Mouse (Mus musculus) heart, adult 11 months (tissue): ENCODE data around the gene D630023F18Rik.

Source experiments
- DNase-seq: peaks from one replicate; pipeline ENCODE4 v3.0.0; 2022

Gene D630023F18Rik

GRCm38 (mm10) chr1:65122574-65123372 lies at the start of gene D630023F18Rik:
TSS of gene D630023F18Rik (minus strand) at chr1:65123214.
- DNase-seq, result peak; percentile 60

- DNase-seq, result peak; percentile 71
Measured at GRCm38 (mm10) chr1:65171579-65171978, 48.6 kb upstream of the D630023F18Rik start.

- peak; percentile 62 for DNase-seq
Measured at GRCm38 (mm10) chr1:65169947-65170346, 46.9 kb upstream of the D630023F18Rik start.

- DNase-seq, result peak; percentile 82
Measured at GRCm38 (mm10) chr1:65169536-65169935, 46.5 kb upstream of the D630023F18Rik start.

GRCm38 (mm10) chr1:65167496-65167895 lies 44.5 kb upstream of the D630023F18Rik start:
- peak; percentile 70 for DNase-seq

GRCm38 (mm10) chr1:65162210-65162609 lies 39.2 kb upstream of the D630023F18Rik start:
- peak; percentile 79 for DNase-seq

GRCm38 (mm10) chr1:65156111-65156510 lies 33.1 kb upstream of the D630023F18Rik start:
- peak; percentile 77 for DNase-seq

GRCm38 (mm10) chr1:65154814-65155213 lies 31.8 kb upstream of the D630023F18Rik start:
- DNase-seq, result peak; percentile 68

GRCm38 (mm10) chr1:65147971-65148370 lies 25.0 kb upstream of the D630023F18Rik start:
- peak; percentile 19 for DNase-seq

GRCm38 (mm10) chr1:65147326-65147725 lies 24.3 kb upstream of the D630023F18Rik start:
- DNase-seq, result peak; percentile 74

GRCm38 (mm10) chr1:65146601-65147000 lies 23.6 kb upstream of the D630023F18Rik start:
- peak; percentile 27 for DNase-seq

- DNase-seq, result no peak
Measured at GRCm38 (mm10) chr1:65144783-65145182, 21.8 kb upstream of the D630023F18Rik start.

- no peak for DNase-seq
Measured at GRCm38 (mm10) chr1:65137560-65137959, 14.5 kb upstream of the D630023F18Rik start.

- DNase-seq, result no peak
Measured at GRCm38 (mm10) chr1:65132833-65133232, 9.8 kb upstream of the D630023F18Rik start.

- no peak for DNase-seq
Measured at GRCm38 (mm10) chr1:65131671-65132070, 8.7 kb upstream of the D630023F18Rik start.

- DNase-seq, result peak; percentile 31
Measured at GRCm38 (mm10) chr1:65130226-65130625, 7.2 kb upstream of the D630023F18Rik start.

GRCm38 (mm10) chr1:65129634-65130180 lies 6.7 kb upstream of the D630023F18Rik start:
- peak; percentile 39 for DNase-seq

- DNase-seq, result no peak
Measured at GRCm38 (mm10) chr1:65119438-65119837, 3.6 kb downstream of the D630023F18Rik start, which contains the start of gene Gm28845. TSS of gene Gm28845 (minus strand) at chr1:65119558.

GRCm38 (mm10) chr1:65118150-65118913 lies 4.7 kb downstream of the D630023F18Rik start:
- DNase-seq, result no peak

GRCm38 (mm10) chr1:65113536-65114172 lies 9.4 kb downstream of the D630023F18Rik start:
- DNase-seq, result peak; percentile 86

- DNase-seq, result peak; percentile 94
Measured at GRCm38 (mm10) chr1:65112807-65113196, 10.2 kb downstream of the D630023F18Rik start.

- no peak for DNase-seq
Measured at GRCm38 (mm10) chr1:65112031-65112806, 10.8 kb downstream of the D630023F18Rik start.
